Mouse (Mus musculus) left cerebral cortex, postnatal 14 days (tissue): ENCODE data around the gene Exoc3l4. TPM values are rescaled to one million over a fixed set of nuclear protein-coding genes. Genes with fewer than 3 reads are reported as not detected.

Experiments
- DNase-seq, 2 experiments: peaks; one replicate each; pipeline ENCODE4 v3.0.0; 2021 to 2022; ENCODE audit warnings: low spot score in 2 of 2, mixed read lengths in 1 of 2
- intact Hi-C: fragments of 180-260 bp; cut with DNase I; formaldehyde crosslinking; loops from one replicate; pipeline ENCODE4 v1.15.1; 2025
- total RNA-seq, 2 experiments: library from RNA; stranded (reverse); gene quantifications; 2 replicates each; pipeline ENCODE4 v1.2.3; 2021

Gene Exoc3l4
- total RNA-seq, 2 experiments from 2014 or later, result 0.62 to 0.70 TPM

- no peak for DNase-seq
- intact Hi-C loops, result no loop called here
These were observed 54.9 kb downstream of the Exoc3l4 start for GRCm38 (mm10) chr12:111471721-111472120.

GRCm38 (mm10) chr12:111472886-111473285 is 56.1 kb downstream of the Exoc3l4 start:
- intact Hi-C loops, result no loop called here
- DNase-seq, result no peak

GRCm38 (mm10) chr12:111474384-111474783 is 57.6 kb downstream of the Exoc3l4 start:
- no peak for DNase-seq
- intact Hi-C loops, result no loop called here

DNA sequence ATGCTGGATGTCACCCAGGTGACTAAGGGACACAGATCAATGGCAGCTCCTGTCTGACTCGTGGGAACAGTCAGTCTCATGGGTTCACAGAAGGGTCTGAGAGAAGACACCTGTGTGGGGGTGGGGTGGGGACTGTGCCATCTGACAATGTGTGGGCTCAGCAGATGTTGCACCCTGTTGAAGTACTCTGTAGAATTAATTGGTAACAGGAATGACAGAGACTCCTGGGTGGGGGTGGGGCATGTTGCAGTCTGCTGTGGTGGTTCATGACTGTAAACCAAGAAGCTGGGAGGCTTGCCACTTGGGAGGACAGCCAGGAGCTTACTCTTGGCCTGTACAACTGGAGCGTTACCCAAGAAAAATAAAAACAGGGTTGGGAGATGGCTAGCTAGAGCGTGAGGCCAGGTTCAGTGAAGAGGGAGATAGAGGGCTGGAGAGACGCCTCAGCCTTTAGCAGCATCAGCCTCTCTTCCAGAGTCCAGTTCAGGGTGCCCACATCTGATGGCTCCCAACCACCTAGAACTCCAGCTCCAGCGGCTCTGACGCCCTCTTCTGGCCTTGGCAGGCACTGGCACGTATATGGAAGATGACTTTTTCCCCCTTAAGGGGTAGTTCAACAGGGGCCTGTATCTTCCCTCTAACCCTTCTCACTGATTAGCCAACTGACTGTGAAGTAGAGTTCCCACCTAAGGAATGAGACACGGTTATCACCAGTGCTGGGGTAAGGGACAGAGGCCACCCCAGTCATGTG is 58.3 kb downstream of the Exoc3l4 start:
- intact Hi-C loops, result no loop called here
- DNase-seq, result peak; percentile 44 to 46

- intact Hi-C loops, result no loop called here
- DNase-seq, result no peak
These were observed 62.1 kb downstream of the Exoc3l4 start for GRCm38 (mm10) chr12:111478924-111479323.

GRCm38 (mm10) chr12:111479917-111480316 is 63.1 kb downstream of the Exoc3l4 start:
- intact Hi-C loops, result no loop called here
- DNase-seq, result peak; percentile 37

Other genes starting within 250 kb of the Exoc3l4 start
- not detected for gene 4930595D18Rik, start 232.5 kb upstream of the Exoc3l4 start, total RNA-seq
- 10 to 100 TPM; 15.1 to 18.7 TPM for gene Amn, start 145.9 kb upstream of the Exoc3l4 start, total RNA-seq
- 100 to 1,000 TPM; 138 to 141 TPM for gene Cdc42bpb, start 39.3 kb upstream of the Exoc3l4 start, total RNA-seq
- 1 to 10 TPM in 1 of 2 experiments, not detected in 1; 1.8 TPM for gene Lbhd2, start 10.2 kb upstream of the Exoc3l4 start, total RNA-seq
- gene Tnfaip2, start 25.5 kb downstream of the Exoc3l4 start, total RNA-seq, result under 1 TPM; 0.40 to 0.93 TPM
- 1 to 10 TPM; 4.0 to 6.6 TPM for gene Gm266, start 68.8 kb downstream of the Exoc3l4 start, total RNA-seq
- gene Eif5, start 121.0 kb downstream of the Exoc3l4 start, total RNA-seq, result 100 to 1,000 TPM; 237 to 261 TPM
- 100 to 1,000 TPM; 122 to 125 TPM for gene Mark3, start 157.5 kb downstream of the Exoc3l4 start, total RNA-seq